Mouse (Mus musculus) megakaryocyte, adult 5-6 weeks (primary cell): ENCODE results near the gene Cer1. TPM values are rescaled to one million over a fixed set of nuclear protein-coding genes. Genes with fewer than 3 reads are reported as not detected.

ENCODE experiments used
- ATAC-seq: 2 replicates; pipeline ENCODE4 v1.8.0; 2016; ENCODE audit warnings: mild to moderate bottlenecking, inconsistent platforms; ENCODE audit not compliant: poor library complexity, severe bottlenecking
- total RNA-seq, 2 experiments: library from RNA; stranded (forward) in 1 of 2; stranded (reverse) in 1 of 2; fragments of 153-499, 151-499 nt in 1 of 2; fragments of 221-1000, 200-1000 nt in 1 of 2; gene quantifications; 2 replicates each; pipeline versions ENCODE4 v1.2.3 to v1.2.4; 2015 to 2017

Gene Cer1
- total RNA-seq, 2 experiments from 2014 or later, result not detected

GRCm38 (mm10) chr4:82876656-82877055 lies 8.3 kb downstream of the Cer1 start:
- ATAC-seq, result peak; percentile 83

DNA sequence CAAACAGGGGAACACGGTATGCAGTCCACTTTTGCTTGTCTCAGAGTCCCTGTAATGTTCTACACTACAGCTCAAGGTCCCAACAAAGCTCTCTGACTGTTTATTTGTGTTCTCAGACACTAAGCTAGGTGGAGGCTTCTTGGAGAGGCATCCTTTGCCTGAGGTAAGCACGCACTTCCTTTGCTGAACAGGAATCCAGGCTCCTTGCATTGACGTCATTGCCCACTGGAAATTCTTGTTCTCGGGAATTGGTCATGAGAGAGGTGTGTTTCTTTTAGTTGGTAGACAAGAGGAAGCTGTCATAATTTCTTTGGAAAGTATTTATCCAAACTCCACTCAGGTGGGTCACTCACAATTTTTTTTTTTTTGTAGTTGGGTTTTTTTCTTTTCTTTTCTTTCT lies 9.4 kb downstream of the Cer1 start:
- ATAC-seq, result no peak

- no peak for ATAC-seq
Measured at GRCm38 (mm10) chr4:82874791-82875190, 10.2 kb downstream of the Cer1 start.

DNA sequence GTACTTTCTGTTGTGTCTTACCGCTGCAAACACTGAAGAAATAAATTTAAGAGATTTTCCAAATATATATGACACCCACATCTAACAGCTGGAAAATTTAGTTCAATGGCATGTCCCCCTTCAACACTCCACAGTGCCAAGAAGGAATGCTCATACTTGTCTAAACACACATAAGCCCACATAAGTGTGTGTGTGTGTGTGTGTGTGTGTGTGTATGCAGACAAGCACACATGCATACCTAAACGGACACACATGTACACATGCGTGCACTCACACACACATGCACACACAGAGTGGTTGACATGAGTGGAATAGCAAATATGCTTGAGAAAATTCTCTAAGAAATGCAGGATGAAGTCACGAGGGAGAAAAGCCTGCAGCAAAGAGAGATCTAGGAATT lies 12.4 kb downstream of the Cer1 start:
- no peak for ATAC-seq

DNA sequence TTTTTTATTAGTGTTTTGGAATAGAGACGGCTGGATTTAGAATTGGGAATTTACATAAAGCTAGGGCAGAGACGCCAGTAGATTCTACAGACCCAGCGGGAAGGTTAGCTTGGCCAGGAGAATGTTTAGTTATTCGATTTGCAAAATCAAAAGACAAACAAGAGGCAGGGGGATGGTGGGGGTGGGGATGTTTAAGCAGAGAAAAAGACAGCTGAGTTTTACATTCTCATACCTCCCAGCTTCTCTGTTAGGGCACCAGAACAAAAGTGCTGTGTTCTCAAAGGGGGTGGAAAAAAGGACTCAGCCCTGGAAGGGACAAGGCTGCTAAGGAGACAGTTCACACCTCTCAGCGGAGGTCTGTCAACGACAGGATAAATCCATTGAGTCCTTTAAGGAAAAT lies 12.8 kb downstream of the Cer1 start:
- ATAC-seq, result no peak

GRCm38 (mm10) chr4:82870931-82871330 lies 14.0 kb downstream of the Cer1 start:
- peak; percentile 69 for ATAC-seq

DNA sequence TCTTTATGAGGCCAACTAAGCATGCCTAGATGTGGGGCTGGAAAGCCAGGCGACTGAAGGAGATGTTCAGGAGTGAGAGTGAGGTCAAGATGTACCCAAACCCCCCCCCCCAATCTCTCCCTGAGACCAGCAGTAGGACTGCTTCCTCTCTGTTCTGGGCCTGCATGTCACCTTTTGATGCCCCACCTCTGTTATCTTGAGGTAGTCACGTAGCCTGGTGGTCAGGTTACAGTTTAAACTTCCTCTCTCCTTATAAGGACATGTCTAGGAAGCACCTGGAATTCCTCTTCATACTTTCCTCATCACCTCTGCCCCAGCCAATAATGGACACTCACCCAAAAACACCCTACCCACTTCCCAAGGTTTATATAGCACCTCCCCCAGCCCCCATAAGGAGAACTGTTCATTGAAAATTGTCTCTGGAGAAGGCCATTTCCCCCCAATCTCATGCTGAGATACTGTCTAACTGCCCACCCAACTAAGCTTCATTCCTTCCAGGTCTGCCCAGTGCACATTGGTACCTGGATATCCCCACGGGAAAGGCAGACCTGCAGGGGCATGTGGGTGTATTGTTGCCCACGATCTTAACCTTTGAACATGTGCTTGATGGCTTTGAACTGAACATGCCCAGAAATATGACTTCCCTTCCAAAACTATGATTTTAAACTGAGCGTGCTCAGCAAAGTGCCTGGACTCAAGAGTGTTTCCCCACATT lies 17.1 kb downstream of the Cer1 start:
- no peak for ATAC-seq

- ATAC-seq, result peak; percentile 82
Measured at GRCm38 (mm10) chr4:82867111-82867510, 17.8 kb downstream of the Cer1 start.

GRCm38 (mm10) chr4:82864974-82865699 lies 19.8 kb downstream of the Cer1 start:
- ATAC-seq, result peak; percentile 66

DNA sequence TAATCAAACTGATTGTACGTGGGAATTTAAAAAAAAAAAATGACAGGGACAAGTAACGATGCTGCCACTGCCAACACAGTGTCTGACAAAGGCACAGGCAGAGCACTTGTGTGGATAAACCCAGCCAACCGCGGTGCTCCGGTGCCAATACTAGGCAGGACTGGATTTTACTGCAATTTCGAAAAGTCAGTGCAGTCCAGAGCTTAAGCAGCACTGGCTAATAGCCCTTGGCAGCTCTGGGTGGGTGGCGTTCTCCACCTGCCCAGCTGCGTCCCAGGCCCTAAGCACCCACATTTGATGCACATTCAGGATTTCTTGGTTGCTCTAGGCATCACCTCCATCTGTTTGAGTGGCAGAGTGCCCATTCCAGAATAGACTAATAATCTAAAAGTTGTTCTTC lies 21.6 kb downstream of the Cer1 start:
- ATAC-seq, result no peak

DNA sequence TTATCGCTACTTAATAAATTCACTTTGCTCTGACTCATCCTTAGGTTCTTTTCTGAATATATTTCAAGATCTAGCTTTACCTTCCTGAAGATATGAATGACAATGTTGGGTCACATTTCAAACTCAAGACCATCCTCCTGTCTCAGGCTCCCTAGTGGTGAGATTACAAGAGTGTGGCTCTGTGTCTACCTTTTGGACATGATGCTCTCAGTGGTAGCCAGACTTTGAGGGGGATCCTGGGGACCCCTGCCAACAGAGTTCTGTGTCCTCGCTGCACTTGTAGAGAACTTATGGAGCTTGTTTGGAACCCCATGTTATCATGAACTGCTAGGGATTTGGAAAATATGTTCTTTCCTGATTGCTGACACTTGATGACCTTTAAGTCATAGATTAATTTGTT lies 23.5 kb downstream of the Cer1 start:
- ATAC-seq, result no peak

DNA sequence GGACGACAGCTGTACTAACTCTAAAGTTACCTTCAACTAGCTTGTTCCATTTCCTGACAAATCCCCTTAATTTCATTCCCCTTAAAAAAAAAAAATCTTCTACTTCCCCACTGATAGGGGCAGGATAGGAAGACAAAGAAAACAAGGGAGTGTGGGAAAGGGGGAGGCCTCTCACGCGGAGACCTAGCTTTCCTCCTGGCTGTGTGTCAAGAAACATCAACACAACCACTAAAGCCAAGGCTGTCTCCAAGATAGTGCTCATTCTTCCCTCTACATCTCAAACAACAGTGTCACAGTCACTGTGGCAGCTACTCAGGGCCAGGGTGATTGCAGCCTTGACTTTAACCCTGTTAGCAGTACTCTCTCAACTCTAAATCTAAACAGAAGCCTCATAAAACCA lies 24.4 kb downstream of the Cer1 start:
- no peak for ATAC-seq

DNA sequence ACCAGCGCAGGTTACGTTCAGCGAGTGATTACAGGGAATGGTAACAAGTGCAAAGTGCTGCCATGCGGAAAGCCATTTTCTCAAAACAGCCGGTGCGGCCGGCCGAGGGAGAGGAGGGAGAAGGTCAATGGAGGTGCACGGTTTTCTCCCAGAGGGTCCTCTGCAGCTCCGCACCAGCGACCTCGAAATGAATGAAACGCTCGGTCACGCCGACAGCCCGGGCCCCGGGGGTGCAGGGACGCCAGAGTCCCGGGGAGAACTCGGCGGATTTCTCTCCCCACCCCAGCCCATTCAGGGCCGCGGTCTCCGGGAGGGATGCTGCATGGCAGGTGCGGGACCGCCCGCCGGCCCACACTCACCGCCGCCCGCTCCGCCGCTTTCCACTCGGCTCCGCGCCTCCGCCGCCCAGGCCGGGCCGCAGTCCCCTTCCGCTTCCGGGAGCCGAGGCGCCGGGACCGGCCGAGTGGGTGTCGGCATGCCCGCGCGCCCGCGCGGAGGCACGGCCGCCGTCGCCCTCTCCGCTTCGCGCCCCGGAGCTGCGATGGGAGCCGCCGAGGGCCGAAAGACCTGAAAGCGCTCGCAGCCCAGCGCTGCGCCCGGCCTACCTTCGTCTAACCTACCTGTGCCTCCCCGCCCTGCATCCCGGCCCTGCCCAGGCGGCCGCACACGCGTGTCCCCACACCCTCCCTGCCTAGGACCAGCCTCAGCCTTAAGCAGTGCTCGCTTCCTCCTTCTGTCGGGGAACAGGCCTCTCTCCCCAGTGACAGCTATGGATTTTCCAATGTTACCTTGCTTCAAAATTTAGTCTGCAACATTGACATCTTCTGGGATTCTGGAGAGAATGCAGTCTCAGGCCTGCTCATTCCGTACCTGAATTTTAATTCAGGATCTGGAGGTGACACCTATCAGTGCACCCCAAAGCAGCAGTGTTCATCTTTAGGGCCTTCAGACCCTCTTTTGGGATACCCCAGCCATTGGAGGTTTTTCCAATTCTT lies 25.5 kb downstream of the Cer1 start, which contains the start of gene Zdhhc21:
Gene Zdhhc21 (minus strand): TSS at position 828 of the 995 bp plus-strand sequence.
- peak; percentile 90 for ATAC-seq

- no peak for ATAC-seq
Measured at GRCm38 (mm10) chr4:82858431-82859010, 26.4 kb downstream of the Cer1 start.

- no peak for ATAC-seq
Measured at GRCm38 (mm10) chr4:82856986-82857385, 28.0 kb downstream of the Cer1 start.

DNA sequence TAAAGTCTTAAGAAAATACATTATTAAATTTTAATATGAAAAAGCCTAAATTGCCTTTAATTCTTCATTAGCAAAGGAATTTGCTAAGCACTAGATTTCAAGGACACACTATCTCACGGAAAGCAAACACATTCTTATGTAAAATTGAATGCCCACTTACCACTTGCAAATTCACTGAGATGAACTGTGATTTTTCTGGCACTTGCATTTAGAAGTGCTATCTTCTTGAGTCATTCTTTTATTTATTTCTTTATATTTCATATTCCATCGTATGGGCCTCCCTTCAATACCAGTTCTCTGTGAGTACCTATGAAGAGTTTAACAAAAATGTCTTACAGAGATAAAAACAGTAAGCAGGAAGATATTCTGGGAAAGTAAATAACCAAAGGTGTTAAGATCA lies 31.1 kb downstream of the Cer1 start:
- ATAC-seq, result no peak

- ATAC-seq, result no peak
Measured at GRCm38 (mm10) chr4:82848552-82849234, 36.3 kb downstream of the Cer1 start.

- ATAC-seq, result no peak
Measured at GRCm38 (mm10) chr4:82837526-82838240, 47.3 kb downstream of the Cer1 start.
